Mouse (Mus musculus): ENCODE results near the gene Cnn3. TPM values are rescaled to one million over a fixed set of nuclear protein-coding genes. Genes with fewer than 3 reads are reported as not detected.

The Cnn3 gene
- polyA plus RNA-seq (2015; fragmentation: Nextera tagmentation; extraction: Ambion mirVana), result 381 and 465 TPM in 2 replicates

DNA sequence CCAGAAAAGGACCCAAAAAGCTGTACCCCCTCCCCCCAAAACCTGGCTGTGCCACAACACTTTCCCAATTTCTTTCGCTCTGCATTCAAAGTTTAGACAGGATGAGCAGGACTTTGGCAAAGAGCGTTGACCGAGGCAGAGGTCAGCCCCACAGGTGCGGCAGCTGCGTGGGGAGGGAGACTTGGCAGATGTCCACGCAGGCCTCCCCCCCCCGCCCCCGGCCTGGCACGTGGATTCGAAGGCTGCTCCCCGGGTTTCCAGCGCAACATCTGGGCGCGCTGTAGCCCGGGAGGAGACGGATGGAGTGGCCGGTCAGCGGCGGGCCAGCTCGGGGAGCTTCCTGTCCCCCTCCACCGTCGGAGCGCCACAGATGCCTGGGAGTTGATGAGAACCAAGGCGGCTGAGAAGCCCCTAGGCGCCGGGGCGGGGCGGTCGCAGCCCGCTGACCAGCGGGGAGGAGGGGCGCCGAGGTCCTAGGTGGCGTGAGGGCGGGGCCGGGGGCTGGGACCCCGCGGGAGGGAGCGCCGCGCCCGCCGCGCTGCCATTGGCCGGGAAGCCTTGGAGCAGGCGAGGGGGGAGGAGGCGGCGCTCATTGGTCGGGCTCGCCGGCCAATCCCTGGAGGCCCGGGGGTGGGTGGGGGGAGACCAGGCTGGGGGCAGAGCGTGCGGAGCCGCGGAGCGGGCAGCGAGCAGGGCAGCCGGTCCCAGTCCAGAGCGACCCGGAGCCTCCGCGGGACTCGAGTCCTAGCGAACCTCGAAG is at the start of gene Cnn3:
TSS of gene Cnn3 (plus strand) at position 637 of the 760 bp plus-strand sequence.
- H3K9ac ChIP-seq (replicated peaks), result peak within 1 kb of the TSS; percentile 96
- ATAC-seq (ENCODE audit: low FRiP score), result peak; percentile 90
- H3K4me1 ChIP-seq, result peaks cover 39% of the 10 kb centered on the region
- H3K4me3 ChIP-seq (replicated peaks), result peak within 1 kb of the TSS; percentile 93
- H3K27ac ChIP-seq (replicated peaks), result peak within 1 kb of the TSS; percentile 97
- no peaks in the 10 kb centered on the region for H3K36me3 ChIP-seq
- no peaks in the 10 kb centered on the region for H3K27me3 ChIP-seq (replicated peaks)
- WGBS, result under 1% methylated on average over 49 of the region's 66 CpGs
- H3K9me3 ChIP-seq (replicated peaks), result no peaks in the 10 kb centered on the region
- H3K4me2 ChIP-seq, result peak within 1 kb of the TSS; percentile 92

DNA sequence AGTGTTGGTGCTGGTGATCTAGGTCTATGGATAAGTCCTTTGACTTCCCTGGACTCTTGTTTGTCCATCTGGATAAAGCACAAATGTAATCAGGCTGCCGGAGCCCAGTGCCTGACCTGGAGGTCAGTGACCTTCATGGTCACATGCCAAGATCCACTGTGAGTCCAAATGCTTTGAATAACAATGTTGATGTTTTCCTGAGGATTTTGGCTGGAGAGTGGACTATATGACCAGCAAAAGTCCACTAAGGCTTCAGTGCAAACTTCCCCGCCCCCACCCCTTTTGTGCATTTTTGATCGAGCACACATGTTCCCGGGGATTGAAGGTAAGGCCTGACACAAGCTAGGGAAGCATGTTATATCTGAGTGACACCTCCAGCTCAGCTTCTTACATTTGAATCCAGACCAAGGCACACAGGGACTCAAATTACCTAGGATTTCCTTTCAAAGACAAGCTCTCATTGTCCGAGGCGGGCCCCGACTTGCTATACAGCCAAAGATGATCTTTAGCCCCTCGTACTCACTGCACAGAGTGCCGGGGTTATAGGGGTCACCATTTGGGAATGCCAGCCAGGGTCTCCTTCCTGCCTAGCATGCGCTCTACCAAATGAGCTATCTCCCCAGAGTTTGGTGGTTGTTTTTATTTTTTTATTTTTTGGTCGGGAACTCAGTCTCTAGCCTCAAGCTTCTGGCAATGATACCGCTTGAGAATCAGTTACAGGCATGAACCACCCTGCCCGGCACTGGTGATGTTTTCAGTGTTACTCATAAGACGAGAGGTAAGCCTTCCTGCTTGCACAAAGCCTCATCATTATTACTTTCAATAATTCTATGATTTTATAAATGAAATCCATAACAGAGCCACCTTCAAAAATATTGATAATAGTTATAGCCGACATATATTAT is 47.3 kb upstream of the Cnn3 start:
- Histone ChIP-seq H3K27ac (replicated peaks) (no peak overlapping the region), H3K36me3 (no peaks in the 10 kb centered on the region), H3K27me3 (replicated peaks) (no peaks in the 10 kb centered on the region), H3K9me3 (replicated peaks) (no peaks in the 10 kb centered on the region), H3K4me2 (no peak overlapping the region), H3K9ac (replicated peaks) (no peak overlapping the region), H3K4me1 (no peaks in the 10 kb centered on the region), H3K4me3 (replicated peaks) (no peak overlapping the region)
- no peak for ATAC-seq (ENCODE audit: low FRiP score)
- WGBS, result 68% methylated on average over 15 of the region's 15 CpGs

DNA sequence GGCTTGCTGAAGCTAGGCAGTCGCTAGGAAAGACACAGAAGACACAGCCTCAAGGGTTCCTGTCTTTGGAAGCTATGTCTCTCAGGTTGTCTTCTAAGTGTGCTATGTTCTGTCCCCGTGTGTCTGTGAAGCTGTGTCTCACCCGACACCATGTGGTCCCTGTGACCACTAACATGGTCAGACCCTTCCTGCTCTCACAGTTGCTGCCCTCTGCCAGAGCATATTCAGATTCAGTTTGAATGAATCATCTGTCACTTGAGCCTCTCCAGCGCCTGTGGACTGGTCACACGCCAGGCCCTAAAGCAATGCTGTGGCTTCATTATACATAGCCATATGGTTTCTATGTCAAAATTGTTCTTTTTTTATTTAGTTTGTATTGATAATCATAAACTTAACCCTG is 46.6 kb upstream of the Cnn3 start:
- Histone ChIP-seq H3K9me3 (replicated peaks) (no peaks in the 10 kb centered on the region), H3K36me3 (no peaks in the 10 kb centered on the region), H3K27me3 (replicated peaks) (no peaks in the 10 kb centered on the region), H3K9ac (replicated peaks) (no peak overlapping the region), H3K4me2 (no peak overlapping the region), H3K27ac (replicated peaks) (no peak overlapping the region), H3K4me3 (replicated peaks) (no peak overlapping the region), H3K4me1 (no peaks in the 10 kb centered on the region)
- no peak for ATAC-seq (ENCODE audit: low FRiP score)
- WGBS, result 88% methylated on average over 5 of the region's 5 CpGs

DNA sequence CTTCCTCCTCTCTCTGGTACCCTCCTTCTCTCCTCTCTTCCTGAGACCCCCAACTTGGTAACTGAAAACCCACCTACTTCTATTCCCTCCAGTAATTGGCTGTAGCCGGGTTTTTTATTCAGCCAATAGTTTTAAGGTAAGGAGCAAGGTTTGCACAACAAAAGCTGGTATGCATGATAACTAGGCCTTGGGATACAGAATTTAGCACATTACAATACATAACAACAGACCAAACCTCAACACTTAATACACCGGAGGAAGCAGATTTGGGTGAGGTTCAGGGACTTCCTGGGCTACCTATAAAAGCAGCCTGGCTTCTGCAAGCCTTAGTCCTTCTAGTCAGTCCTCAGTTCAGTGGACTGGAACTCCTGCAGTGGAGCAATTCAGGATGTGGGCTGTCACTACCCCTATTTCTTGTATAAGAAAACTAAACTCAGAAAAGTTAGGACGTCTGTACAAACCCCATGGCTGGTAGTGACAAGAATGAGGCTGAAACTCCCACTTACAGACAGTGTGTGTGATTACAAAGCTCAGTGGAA is 38.8 kb upstream of the Cnn3 start:
- H3K4me1 ChIP-seq, result peaks cover 19% of the 10 kb centered on the region
- H3K4me3 ChIP-seq (replicated peaks), result no peak overlapping the region
- 83% methylated on average over 3 of the region's 3 CpGs for WGBS
- H3K9ac ChIP-seq (replicated peaks), result no peak overlapping the region
- no peaks in the 10 kb centered on the region for H3K36me3 ChIP-seq
- H3K9me3 ChIP-seq (replicated peaks), result no peaks in the 10 kb centered on the region
- H3K27ac ChIP-seq (replicated peaks), result no peak overlapping the region
- H3K4me2 ChIP-seq, result no peak overlapping the region
- no peaks in the 10 kb centered on the region for H3K27me3 ChIP-seq (replicated peaks)
- ATAC-seq (ENCODE audit: low FRiP score), result no peak

DNA sequence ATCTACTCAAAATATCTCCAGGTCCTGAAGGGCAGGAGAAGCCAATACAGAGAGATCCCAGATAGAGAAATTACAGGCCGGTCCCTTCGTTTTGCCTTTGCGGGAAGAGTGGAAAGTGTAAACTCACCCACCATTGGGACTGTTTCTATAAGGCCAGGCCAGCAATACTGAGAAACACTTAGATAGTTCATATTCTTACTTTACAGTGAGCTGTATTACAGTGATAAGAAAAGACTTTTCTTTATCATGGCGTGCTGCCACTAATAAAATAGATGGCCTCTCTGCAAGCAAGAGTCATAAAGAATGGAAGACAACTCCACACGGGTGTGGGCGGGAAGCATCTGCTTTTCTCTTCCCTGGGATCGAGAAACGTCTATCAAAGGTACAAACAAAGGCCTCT is 36.9 kb upstream of the Cnn3 start:
- no peak overlapping the region for H3K9ac ChIP-seq (replicated peaks)
- H3K9me3 ChIP-seq (replicated peaks), result no peaks in the 10 kb centered on the region
- H3K4me3 ChIP-seq (replicated peaks), result no peak overlapping the region
- 0 out of 2 replicates have a peak, but pooled peaks have one; percentile 11 for ATAC-seq (ENCODE audit: low FRiP score)
- H3K4me1 ChIP-seq, result peaks cover 19% of the 10 kb centered on the region
- H3K36me3 ChIP-seq, result no peaks in the 10 kb centered on the region
- no peaks in the 10 kb centered on the region for H3K27me3 ChIP-seq (replicated peaks)
- peak overlapping the region; percentile 55; the same call in 1 of the 2 replicates for H3K4me2 ChIP-seq
- WGBS, result 49% methylated on average over 8 of the region's 8 CpGs
- peak overlapping the region; percentile 61; the same call in 1 of the 2 replicates for H3K27ac ChIP-seq (replicated peaks)

DNA sequence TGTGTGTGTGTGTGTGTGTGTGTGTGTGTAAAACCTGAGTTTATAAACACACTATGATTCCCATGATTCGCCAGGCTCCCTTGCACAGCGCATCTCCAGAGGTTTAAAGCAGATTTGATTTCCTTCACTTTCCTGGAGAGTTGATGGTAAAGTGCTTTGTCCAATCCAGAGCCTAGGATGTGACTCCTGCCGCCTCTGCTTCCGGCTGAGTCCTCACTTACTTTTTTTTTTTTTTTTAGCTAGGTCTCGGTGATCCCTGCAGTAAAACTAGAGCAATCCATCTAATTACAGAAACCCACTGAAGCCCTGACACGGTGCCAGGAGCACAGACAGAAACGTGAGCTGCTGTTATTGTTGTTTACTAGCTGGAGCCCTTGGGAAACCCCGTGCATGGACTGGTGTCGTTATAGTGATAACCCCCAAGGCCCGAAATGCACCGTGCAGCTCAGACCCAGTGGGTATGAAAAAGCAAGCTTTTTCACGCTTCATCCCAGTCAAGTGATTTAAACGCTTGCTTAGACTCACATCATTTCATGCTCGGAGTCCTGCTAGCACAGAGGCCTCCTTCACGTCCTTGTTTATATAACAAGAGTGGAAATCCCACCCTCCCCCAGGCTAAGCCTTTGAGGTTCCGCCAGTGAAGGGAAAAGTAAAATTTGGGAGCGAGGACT is 36.3 kb upstream of the Cnn3 start:
- peak; percentile 64 for ATAC-seq (ENCODE audit: low FRiP score)
- Histone ChIP-seq H3K4me1 (peaks cover 19% of the 10 kb centered on the region), H3K27ac (replicated peaks) (peak overlapping the region; percentile 61), H3K36me3 (no peaks in the 10 kb centered on the region), H3K9me3 (replicated peaks) (no peaks in the 10 kb centered on the region), H3K9ac (replicated peaks) (0 out of 2 replicates have a peak overlapping the region, but pooled peaks have one; percentile 27), H3K27me3 (replicated peaks) (no peaks in the 10 kb centered on the region), H3K4me2 (peak overlapping the region; percentile 55), H3K4me3 (replicated peaks) (peak overlapping the region; percentile 13)
- 10% methylated on average over 17 of the region's 17 CpGs for WGBS

DNA sequence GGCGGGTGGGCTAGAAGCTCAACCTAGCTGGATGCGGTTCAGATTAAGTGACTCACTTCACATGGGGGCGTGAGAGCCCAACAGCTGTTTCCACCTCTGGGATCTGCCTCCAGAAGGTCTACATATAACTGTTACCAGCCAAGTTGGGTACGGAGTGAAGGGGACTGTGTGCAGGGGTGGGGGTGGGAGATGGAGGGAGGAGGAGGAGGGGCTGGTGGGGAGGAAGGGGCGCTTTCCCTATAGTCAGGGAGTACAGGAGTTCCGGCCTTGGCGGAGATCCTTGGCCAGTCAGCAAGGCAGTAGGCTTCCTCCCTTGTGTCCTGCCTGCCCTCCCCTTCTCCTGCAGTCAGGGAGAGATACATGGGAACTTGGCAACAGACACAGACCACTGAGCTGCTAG is 35.6 kb upstream of the Cnn3 start:
- 40% methylated on average over 7 of the region's 7 CpGs for WGBS
- peak overlapping the region; percentile 55; the same call in 1 of the 2 replicates for H3K4me2 ChIP-seq
- no peak overlapping the region for H3K4me3 ChIP-seq (replicated peaks)
- no peaks in the 10 kb centered on the region for H3K27me3 ChIP-seq (replicated peaks)
- ATAC-seq (ENCODE audit: low FRiP score), result peak; percentile 60; the same call in 1 of the 2 replicates
- H3K27ac ChIP-seq (replicated peaks), result peak overlapping the region; percentile 15; the same call in 1 of the 2 replicates
- no peak overlapping the region for H3K9ac ChIP-seq (replicated peaks)
- no peaks in the 10 kb centered on the region for H3K9me3 ChIP-seq (replicated peaks)
- H3K4me1 ChIP-seq, result peaks cover 19% of the 10 kb centered on the region
- no peaks in the 10 kb centered on the region for H3K36me3 ChIP-seq

DNA sequence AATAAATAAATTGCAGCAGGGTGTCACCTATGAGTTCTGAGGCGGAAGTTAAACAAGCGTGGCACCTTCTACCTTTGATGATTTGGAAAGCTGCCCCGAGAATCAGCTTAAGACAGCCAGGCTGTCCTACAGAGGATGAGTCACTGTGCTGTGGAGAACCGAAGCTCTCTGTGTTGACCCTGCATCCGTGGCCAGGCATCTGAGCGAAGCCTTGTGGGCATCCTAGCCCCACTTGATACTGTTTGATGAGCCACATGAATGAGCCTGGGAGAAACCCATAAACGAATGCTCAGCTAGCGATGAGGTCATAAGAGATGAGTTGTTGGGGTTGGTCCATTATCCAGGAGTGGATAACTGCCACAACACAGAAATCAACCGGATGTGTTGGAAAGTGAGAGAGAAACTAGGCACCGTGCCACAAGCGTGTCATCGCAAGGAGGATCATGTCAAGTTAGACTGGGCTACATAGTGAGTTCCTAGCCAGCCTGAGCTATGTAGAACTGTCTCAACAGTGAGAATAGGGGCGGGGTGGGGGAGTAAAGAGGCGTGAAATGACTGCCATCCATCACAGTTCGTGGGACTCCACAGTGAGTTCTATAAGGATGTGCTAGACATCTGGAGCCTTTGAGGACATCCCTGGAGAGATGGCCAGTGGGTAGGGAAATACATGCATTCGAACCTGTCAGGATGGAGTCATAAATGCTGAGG is 30.6 kb upstream of the Cnn3 start:
- no peaks in the 10 kb centered on the region for H3K9me3 ChIP-seq (replicated peaks)
- no peaks in the 10 kb centered on the region for H3K27me3 ChIP-seq (replicated peaks)
- H3K36me3 ChIP-seq, result no peaks in the 10 kb centered on the region
- no peak overlapping the region for H3K9ac ChIP-seq (replicated peaks)
- WGBS, result 73% methylated on average over 16 of the region's 16 CpGs
- H3K27ac ChIP-seq (replicated peaks), result no peak overlapping the region
- ATAC-seq (ENCODE audit: low FRiP score), result no peak
- H3K4me2 ChIP-seq, result no peak overlapping the region
- peaks cover 3% of the 10 kb centered on the region for H3K4me1 ChIP-seq
- H3K4me3 ChIP-seq (replicated peaks), result no peak overlapping the region

DNA sequence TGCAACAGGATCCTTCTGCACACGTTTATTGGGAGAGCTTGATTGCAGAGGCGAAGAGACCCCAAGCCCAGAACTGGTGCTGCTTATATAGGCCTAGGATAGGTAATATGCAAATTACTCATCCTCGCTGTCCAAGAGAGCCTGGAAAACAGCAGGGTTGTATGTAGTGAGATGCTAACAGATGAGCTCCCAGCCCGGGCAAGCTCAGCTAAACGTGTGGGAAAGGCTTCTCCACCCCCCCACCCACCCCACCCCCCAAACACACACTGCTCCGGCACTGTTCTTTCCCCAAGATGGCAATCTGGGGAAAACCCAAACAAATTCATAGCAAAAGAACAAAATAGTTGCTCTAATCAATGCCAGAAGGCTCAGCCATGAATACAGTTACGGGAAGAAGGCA is 29.7 kb upstream of the Cnn3 start:
- Histone ChIP-seq H3K27ac (replicated peaks) (no peak overlapping the region), H3K9me3 (replicated peaks) (no peaks in the 10 kb centered on the region), H3K27me3 (replicated peaks) (no peaks in the 10 kb centered on the region), H3K4me3 (replicated peaks) (no peak overlapping the region), H3K9ac (replicated peaks) (no peak overlapping the region), H3K4me2 (no peak overlapping the region), H3K4me1 (no peaks in the 10 kb centered on the region), H3K36me3 (no peaks in the 10 kb centered on the region)
- WGBS, result 69% methylated on average over 7 of the region's 7 CpGs
- no peak for ATAC-seq (ENCODE audit: low FRiP score)

DNA sequence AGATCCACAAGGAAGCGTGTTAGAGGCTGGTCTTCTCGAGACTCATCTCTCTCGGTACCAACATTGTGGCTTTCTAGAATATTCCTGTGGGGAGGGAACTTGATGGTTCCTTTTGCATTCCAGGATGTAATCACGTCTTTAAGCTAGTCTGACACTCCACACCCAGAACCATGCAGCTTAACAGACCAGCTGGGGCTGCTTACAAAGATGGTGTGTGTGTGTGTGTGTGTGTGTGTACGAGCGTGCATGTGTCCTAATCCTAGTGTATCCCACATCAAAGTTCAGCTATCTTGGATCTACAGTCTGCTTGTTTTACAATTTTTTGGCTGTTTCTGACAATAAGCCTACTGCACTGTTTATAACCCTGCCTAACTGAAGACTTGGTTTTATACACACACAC is 29.3 kb upstream of the Cnn3 start:
- Histone ChIP-seq H3K36me3 (no peaks in the 10 kb centered on the region), H3K27ac (replicated peaks) (no peak overlapping the region), H3K4me2 (no peak overlapping the region), H3K9me3 (replicated peaks) (no peaks in the 10 kb centered on the region), H3K27me3 (replicated peaks) (no peaks in the 10 kb centered on the region), H3K4me3 (replicated peaks) (no peak overlapping the region), H3K4me1 (no peaks in the 10 kb centered on the region), H3K9ac (replicated peaks) (no peak overlapping the region)
- no peak for ATAC-seq (ENCODE audit: low FRiP score)
- 83% methylated on average over 6 of the region's 6 CpGs for WGBS

DNA sequence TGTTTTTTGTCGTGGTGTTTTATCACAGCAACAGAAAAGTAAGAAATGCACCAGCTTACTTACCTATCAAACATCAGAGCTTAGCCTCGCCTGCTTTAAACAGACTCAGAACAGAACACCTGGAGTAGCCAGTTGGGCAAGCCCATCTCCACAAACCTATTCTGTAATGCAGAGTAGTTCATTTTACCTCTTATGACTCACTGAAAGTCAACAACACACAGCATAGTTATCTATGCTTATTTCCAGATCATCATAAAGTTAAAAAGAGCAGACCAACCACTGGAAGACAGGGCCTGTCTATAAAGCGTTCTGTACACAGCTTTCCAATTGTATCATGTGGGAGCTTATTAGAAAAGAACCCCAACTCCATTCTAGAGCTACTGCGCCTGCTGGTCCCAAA is 24.9 kb upstream of the Cnn3 start:
- ATAC-seq (ENCODE audit: low FRiP score), result no peak
- Histone ChIP-seq H3K4me3 (replicated peaks) (no peak overlapping the region), H3K27ac (replicated peaks) (no peak overlapping the region), H3K9me3 (replicated peaks) (no peaks in the 10 kb centered on the region), H3K27me3 (replicated peaks) (no peaks in the 10 kb centered on the region), H3K9ac (replicated peaks) (no peak overlapping the region), H3K36me3 (no peaks in the 10 kb centered on the region), H3K4me1 (no peaks in the 10 kb centered on the region), H3K4me2 (no peak overlapping the region)
- WGBS, result 86% methylated on average over 4 of the region's 4 CpGs

Data from neural tube, embryonic 15.5 days (tissue).